In genomic region chr5:135395826-135396225, GRCm38 (mm10) we compare ENCODE assay signal across 9 mouse cellular contexts. TPM values are rescaled to one million over a fixed set of nuclear protein-coding genes. Genes with fewer than 3 reads are reported as not detected.
DNase-seq lines count a peak whose midpoint lies in the region; ATAC-seq and TF ChIP-seq lines count a peak whose summit lies in the region.
"Had no signal": no experiment of that assay in that cellular context is flagged by ENCODE, and none has a peak within 500 bp of the region (broad histone marks: within the 10 kb centered on the region; RNA-seq: fewer than 3 reads in every experiment).

No protein-coding gene starts in this region.

- peak; percentile 67 for TF ChIP-seq CTCF in gastrocnemius, adult 2 months (IDR thresholded peaks at IDR 0.05)
- no peak for TF ChIP-seq CTCF in thymus, adult 2 months (IDR thresholded peaks at IDR 0.05; ENCODE audit: borderline replicate concordance, control insufficient read depth, extremely low read depth, insufficient read depth, low read length, poor library complexity)

- intact Hi-C loops in gastrocnemius, adult 2 months (cut with DNase I): loop anchor here (5.0 kb wide), 1 partner anchor 151 kb away; the partner anchor contains the start of gene Hip1

- peaks cover 10% of the 10 kb centered on the region; the same call in 1 of the 2 replicates for H3K4me1 ChIP-seq in thymus, adult 2 months (replicated peaks; ENCODE audit: control insufficient read depth, insufficient read depth, low read length)
- H3K4me1 ChIP-seq in liver, embryonic 12.5 days: peaks cover 30% of the 10 kb centered on the region
- H3K4me1 ChIP-seq in forebrain, embryonic 12.5 days: peaks cover 15% of the 10 kb centered on the region

- H3K36me3 ChIP-seq in thymus, adult 2 months (ENCODE audit: control insufficient read depth, insufficient read depth, low read length): peaks cover 12% of the 10 kb centered on the region
- peaks cover 15% of the 10 kb centered on the region for H3K36me3 ChIP-seq in liver, embryonic 12.5 days
- peaks cover 18% of the 10 kb centered on the region for H3K36me3 ChIP-seq in forebrain, embryonic 12.5 days (replicated peaks)

- H3K4me3 ChIP-seq in gastrocnemius, adult 2 months: no peak overlapping the region
- no peak overlapping the region for H3K4me3 ChIP-seq in thymus, adult 2 months (ENCODE audit: control insufficient read depth, insufficient read depth, low read length)
- H3K4me3 ChIP-seq in liver, embryonic 12.5 days: no peak overlapping the region
- no peak overlapping the region for H3K4me3 ChIP-seq in forebrain, embryonic 12.5 days (replicated peaks)

- H3K9me3 ChIP-seq in liver, embryonic 12.5 days (replicated peaks): no peaks in the 10 kb centered on the region
- no peaks in the 10 kb centered on the region for H3K9me3 ChIP-seq in forebrain, embryonic 12.5 days

- 0 out of 2 replicates have a peak, but pooled peaks have one; percentile 29 for ATAC-seq in liver, embryonic 12.5 days
- no peak for ATAC-seq in forebrain, embryonic 12.5 days (ENCODE audit: low FRiP score)

- H3K27me3 ChIP-seq in thymus, adult 2 months (ENCODE audit: control insufficient read depth, insufficient read depth, low read length): no peaks in the 10 kb centered on the region
- peaks cover 8% of the 10 kb centered on the region; the same call in 1 of the 2 replicates for H3K27me3 ChIP-seq in liver, embryonic 12.5 days (replicated peaks)
- peaks cover 7% of the 10 kb centered on the region for H3K27me3 ChIP-seq in forebrain, embryonic 12.5 days

- DNase-seq in gastrocnemius, adult 2 months: no peak
- DNase-seq in gastrocnemius, adult 8-10 months (ENCODE audit: low spot score in 2 of 2): no peak
- DNase-seq in thymus, adult 2 months: peak; percentile 37
- DNase-seq in thymus, adult 18-20 months: no peak
- DNase-seq in embryo, embryonic 9.5 days (ENCODE audit: extremely low spot score): peak; percentile 27
- peak; percentile 35 to 73 for DNase-seq in spleen, postnatal 4 days (ENCODE audit: low spot score in 2 of 2)

- no peak for TF ChIP-seq POLR2A in thymus, adult 2 months (IDR thresholded peaks at IDR 0.05; ENCODE audit: control insufficient read depth, extremely low read depth, insufficient read depth, low read length, poor library complexity)

- 0 out of 2 replicates have a peak overlapping the region, but pooled peaks have one; percentile 81 for H3K4me2 ChIP-seq in liver, embryonic 12.5 days
- H3K4me2 ChIP-seq in forebrain, embryonic 12.5 days: no peak overlapping the region

- 57% methylated on average over 5 of the region's 5 CpGs for WGBS in thymus, adult 2 months
- WGBS in liver, embryonic 12.5 days (ENCODE audit: insufficient replicate concordance): 38% methylated on average over 5 of the region's 5 CpGs
- WGBS in forebrain, embryonic 12.5 days: 52% methylated on average over 5 of the region's 5 CpGs

- no peak overlapping the region for H3K9ac ChIP-seq in liver, embryonic 12.5 days
- H3K9ac ChIP-seq in forebrain, embryonic 12.5 days: no peak overlapping the region

- no peak overlapping the region for H3K27ac ChIP-seq in gastrocnemius, adult 2 months
- no peak overlapping the region for H3K27ac ChIP-seq in thymus, adult 2 months (ENCODE audit: control insufficient read depth, insufficient read depth, low read length)
- no peak overlapping the region for H3K27ac ChIP-seq in liver, embryonic 12.5 days
- no peak overlapping the region for H3K27ac ChIP-seq in forebrain, embryonic 12.5 days

RNA-seq across cellular contexts. Expression of gene Pom121, which starts 1.5 kb away (rescaled TPM):
- total RNA-seq in gastrocnemius, adult 2 months (2021): 10 to 100 TPM; 11.0 to 12.3 TPM
- 10 to 100 TPM in 2 of 4 experiments, 1 to 10 TPM in 2; 8.9 to 11.0 (median 10.1) TPM for total RNA-seq in gastrocnemius, adult 8-10 months (2022)
- 50.3 and 78.1 TPM in 2 replicates for polyA plus RNA-seq in thymus, adult 2 months (2012; rRNA removed)
- 12.2 and 13.8 TPM in 2 replicates for polyA plus RNA-seq in liver, embryonic 12.5 days (2016; fragmentation: Nextera tagmentation; extraction: Ambion mirVana)
- 23.4 and 27.0 TPM in 2 replicates for polyA plus RNA-seq in forebrain, embryonic 12.5 days (2016; fragmentation: Nextera tagmentation; extraction: Ambion mirVana)

RNA-seq across cellular contexts. Expression of gene Nsun5, which starts 26.1 kb away (rescaled TPM):
- total RNA-seq in gastrocnemius, adult 2 months (2021): 1 to 10 TPM; 7.8 to 9.2 TPM
- 10 to 100 TPM in 1 of 4 experiments, 1 to 10 TPM in 3; 6.3 to 11.0 (median 8.0) TPM for total RNA-seq in gastrocnemius, adult 8-10 months (2022)
- polyA plus RNA-seq in thymus, adult 2 months (2012; rRNA removed): 65.6 and 74.4 TPM in 2 replicates
- 30.9 and 33.6 TPM in 2 replicates for polyA plus RNA-seq in liver, embryonic 12.5 days (2016; fragmentation: Nextera tagmentation; extraction: Ambion mirVana)
- polyA plus RNA-seq in forebrain, embryonic 12.5 days (2016; fragmentation: Nextera tagmentation; extraction: Ambion mirVana): 34.9 and 35.6 TPM in 2 replicates

RNA-seq across cellular contexts. Expression of gene Trim50, which starts 42.7 kb away (rescaled TPM):
- total RNA-seq in gastrocnemius, adult 2 months (2021): not detected
- total RNA-seq in gastrocnemius, adult 8-10 months (2022): not detected
- polyA plus RNA-seq in thymus, adult 2 months (2012; rRNA removed): not detected in 2 replicates
- not detected in 2 replicates for polyA plus RNA-seq in liver, embryonic 12.5 days (2016; fragmentation: Nextera tagmentation; extraction: Ambion mirVana)
- not detected in 2 replicates for polyA plus RNA-seq in forebrain, embryonic 12.5 days (2016; fragmentation: Nextera tagmentation; extraction: Ambion mirVana)
- polyA plus RNA-seq: small intestine, adult 2 months had no signal

RNA-seq across cellular contexts. Expression of gene Fkbp6, which starts 46.0 kb away (rescaled TPM):
- not detected for total RNA-seq in gastrocnemius, adult 2 months (2021)
- not detected for total RNA-seq in gastrocnemius, adult 8-10 months (2022)
- 0.10 TPM in 1 of 2 replicates, not detected in the other for polyA plus RNA-seq in thymus, adult 2 months (2012; rRNA removed)
- 0.13 and 0.26 TPM in 2 replicates for polyA plus RNA-seq in liver, embryonic 12.5 days (2016; fragmentation: Nextera tagmentation; extraction: Ambion mirVana)
- polyA plus RNA-seq in forebrain, embryonic 12.5 days (2016; fragmentation: Nextera tagmentation; extraction: Ambion mirVana): 0.17 TPM in 1 of 2 replicates, not detected in the other
- polyA plus RNA-seq: small intestine, adult 2 months had no signal

Comparison
In these comparisons a context has a peak if more than half of its experiments do, and no peak if none do; other contexts are left out.
1. DNase-seq: peak in thymus, adult 2 months (single experiment), embryo, embryonic 9.5 days (single experiment) and spleen, postnatal 4 days (2 of 2); none in gastrocnemius, adult 2 months (single experiment), gastrocnemius, adult 8-10 months (0 of 2) and thymus, adult 18-20 months (0 of 2).